Mouse (Mus musculus): ENCODE results near the gene Prdm1. TPM values are rescaled to one million over a fixed set of nuclear protein-coding genes. Genes with fewer than 3 reads are reported as not detected.

The Prdm1 gene
- 2.9 and 8.4 TPM in 2 replicates for polyA plus RNA-seq (2012; rRNA removed)

- 18% methylated on average over 25 of the region's 25 CpGs for WGBS
- no peak for DNase-seq (ENCODE audit: low read depth, low spot score)
Measured at GRCm38 (mm10) chr10:44528291-44529082, at the start of gene Prdm1. TSS of gene Prdm1 (minus strand) at chr10:44528501.

DNA sequence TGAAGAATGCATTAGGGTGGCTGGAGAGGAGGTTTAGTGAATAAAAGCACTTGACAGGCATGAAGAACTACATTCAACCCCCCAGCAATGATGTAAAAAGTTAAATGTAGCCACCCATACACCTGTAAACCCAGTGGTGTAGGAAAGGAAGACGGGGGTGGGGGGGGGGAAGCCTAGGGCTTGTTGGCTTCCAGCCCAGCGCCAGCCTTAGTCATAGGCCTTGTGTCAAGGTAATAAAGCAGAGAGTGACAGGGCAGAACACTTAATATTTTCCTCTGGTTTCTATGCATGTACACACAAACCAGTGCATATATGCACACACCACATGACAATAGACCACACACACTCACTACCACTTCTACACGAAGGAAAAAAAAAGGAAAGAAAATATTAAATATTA is 37.7 kb upstream of the Prdm1 start:
- no peak for DNase-seq (ENCODE audit: low read depth, low spot score)
- 37% methylated on average over 3 of the region's 3 CpGs for WGBS

DNA sequence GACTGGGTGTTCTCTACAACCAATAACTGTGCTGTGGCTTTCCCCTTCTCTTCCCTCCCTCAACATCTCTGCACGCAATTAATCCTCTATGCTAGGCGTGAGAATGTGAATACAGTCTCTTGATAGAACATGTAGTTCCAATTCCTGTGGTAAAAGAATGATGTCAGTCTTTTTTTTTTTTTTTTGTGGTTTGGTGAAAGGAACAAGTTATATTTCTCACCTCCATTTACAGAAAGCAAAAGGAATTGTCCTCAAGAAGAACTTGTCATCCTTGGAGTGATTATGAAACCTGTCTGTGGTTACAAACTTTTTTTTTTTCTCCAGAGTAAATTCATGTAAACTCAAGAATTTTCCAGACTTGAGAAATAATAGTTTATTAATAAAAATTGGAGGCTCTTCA is 36.8 kb upstream of the Prdm1 start:
- DNase-seq (ENCODE audit: low read depth, low spot score): no peak
- 91% methylated on average over 2 of the region's 2 CpGs for WGBS

DNA sequence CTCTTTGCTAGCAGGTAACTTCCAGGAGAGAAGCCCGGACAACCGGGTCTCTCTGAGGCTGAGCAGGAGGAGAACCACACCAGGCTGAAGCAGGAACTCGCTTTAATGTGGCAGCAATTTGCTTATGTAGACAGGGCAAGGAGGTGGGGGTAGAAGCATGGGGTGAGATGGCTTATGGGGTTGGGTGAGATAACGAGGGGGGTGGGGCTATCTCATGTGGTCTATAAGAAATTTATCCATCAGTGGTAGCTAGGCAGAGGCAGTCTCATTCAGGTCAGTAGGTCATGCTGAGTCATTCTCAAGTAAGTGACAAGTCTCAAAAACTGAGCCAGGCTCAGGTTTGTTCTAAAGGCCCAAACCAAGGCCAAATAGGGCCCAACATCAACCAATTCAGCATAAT is 28.5 kb upstream of the Prdm1 start:
- 91% methylated on average over 4 of the region's 4 CpGs for WGBS
- DNase-seq (ENCODE audit: low read depth, low spot score): no peak

GRCm38 (mm10) chr10:44555317-44555716 is 27.0 kb upstream of the Prdm1 start:
- 87% methylated on average over 2 of the region's 2 CpGs for WGBS
- no peak for DNase-seq (ENCODE audit: low read depth, low spot score)

- DNase-seq (ENCODE audit: low read depth, low spot score): no peak
- WGBS: 95% methylated on average over 1 of the region's 1 CpGs
Measured at GRCm38 (mm10) chr10:44553648-44554047, 25.3 kb upstream of the Prdm1 start.

- WGBS: 49% methylated on average over 14 of the region's 14 CpGs
- no peak for DNase-seq (ENCODE audit: low read depth, low spot score)
Measured at GRCm38 (mm10) chr10:44539033-44539578, 10.8 kb upstream of the Prdm1 start.

DNA sequence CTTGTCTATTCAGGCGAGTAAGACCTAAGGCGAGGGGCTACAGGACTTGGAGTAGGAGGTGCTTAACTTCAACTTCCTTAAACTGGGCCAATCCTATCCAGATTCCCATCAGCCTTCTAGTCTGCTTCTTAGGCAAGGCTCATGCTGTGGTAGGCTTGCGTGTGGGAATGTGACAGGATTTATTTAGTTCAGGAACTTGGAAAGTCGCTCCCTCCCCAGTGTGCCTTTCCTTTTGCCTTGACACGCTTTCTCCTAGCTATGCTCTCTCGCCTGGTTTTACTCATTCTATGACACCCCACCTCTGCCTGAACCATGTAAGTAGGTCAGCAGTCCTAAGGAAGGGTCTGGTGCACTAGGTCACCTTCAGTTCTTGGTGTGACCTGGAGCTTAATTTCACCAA is 9.8 kb upstream of the Prdm1 start:
- 88% methylated on average over 6 of the region's 6 CpGs for WGBS
- DNase-seq (ENCODE audit: low read depth, low spot score): no peak

DNA sequence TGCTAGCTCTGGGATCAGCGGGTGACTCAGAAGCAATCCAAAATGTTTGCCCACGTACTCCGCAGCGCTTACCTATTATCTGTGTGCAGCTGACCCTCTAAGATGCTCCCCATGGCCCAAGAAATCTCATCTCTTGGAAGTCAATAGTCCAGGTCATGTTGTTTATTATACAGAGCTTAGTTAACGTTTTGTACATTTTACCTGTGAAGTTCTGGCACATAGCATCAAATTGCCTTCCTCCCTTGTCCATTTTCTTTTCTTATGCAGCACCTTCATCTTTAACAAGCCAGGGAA is 1.7 kb upstream of the Prdm1 start:
- DNase-seq (ENCODE audit: low read depth, low spot score): no peak
- 18% methylated on average over 5 of the region's 5 CpGs for WGBS

- under 1% methylated on average over 42 of the region's 42 CpGs for WGBS
- peak; percentile 53 for DNase-seq (ENCODE audit: low read depth, low spot score)
Measured at GRCm38 (mm10) chr10:44529218-44530066, 1.1 kb upstream of the Prdm1 start.

GRCm38 (mm10) chr10:44527651-44528050 is 650 bp downstream of the Prdm1 start:
- DNase-seq (ENCODE audit: low read depth, low spot score): no peak
- 4% methylated on average over 16 of the region's 16 CpGs for WGBS

GRCm38 (mm10) chr10:44526751-44527591 is 1.3 kb downstream of the Prdm1 start:
- DNase-seq (ENCODE audit: low read depth, low spot score): no peak
- 4% methylated on average over 31 of the region's 31 CpGs for WGBS

DNA sequence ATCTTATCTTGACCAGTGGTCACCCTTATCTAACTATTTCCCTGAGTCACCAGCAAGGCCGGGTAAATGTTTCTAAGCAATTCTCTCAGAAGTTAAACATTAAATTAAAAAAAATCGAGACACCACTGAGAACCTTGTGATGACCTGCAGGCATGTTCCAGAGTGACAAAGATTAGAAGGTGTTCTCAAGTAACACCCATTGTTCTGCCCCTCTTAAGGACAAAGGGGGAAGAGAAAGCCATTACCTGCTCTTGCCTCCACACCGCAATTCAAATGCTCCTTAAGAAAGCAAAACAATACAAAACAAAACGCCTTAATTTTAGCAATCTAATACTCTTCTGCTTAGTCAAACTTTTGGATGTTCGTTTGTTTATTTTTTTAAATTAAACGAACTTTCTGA is 8.1 kb downstream of the Prdm1 start:
- no peak for DNase-seq (ENCODE audit: low read depth, low spot score)
- 30% methylated on average over 6 of the region's 6 CpGs for WGBS

GRCm38 (mm10) chr10:44518631-44519030 is 9.7 kb downstream of the Prdm1 start:
- no peak for DNase-seq (ENCODE audit: low read depth, low spot score)
- 75% methylated on average over 7 of the region's 7 CpGs for WGBS

- DNase-seq (ENCODE audit: low read depth, low spot score): no peak
- WGBS: 87% methylated on average over 5 of the region's 5 CpGs
Measured at GRCm38 (mm10) chr10:44513108-44513507, 15.2 kb downstream of the Prdm1 start.

- 83% methylated on average over 3 of the region's 3 CpGs for WGBS
- DNase-seq (ENCODE audit: low read depth, low spot score): no peak
Measured at GRCm38 (mm10) chr10:44511029-44511428, 17.3 kb downstream of the Prdm1 start.

DNA sequence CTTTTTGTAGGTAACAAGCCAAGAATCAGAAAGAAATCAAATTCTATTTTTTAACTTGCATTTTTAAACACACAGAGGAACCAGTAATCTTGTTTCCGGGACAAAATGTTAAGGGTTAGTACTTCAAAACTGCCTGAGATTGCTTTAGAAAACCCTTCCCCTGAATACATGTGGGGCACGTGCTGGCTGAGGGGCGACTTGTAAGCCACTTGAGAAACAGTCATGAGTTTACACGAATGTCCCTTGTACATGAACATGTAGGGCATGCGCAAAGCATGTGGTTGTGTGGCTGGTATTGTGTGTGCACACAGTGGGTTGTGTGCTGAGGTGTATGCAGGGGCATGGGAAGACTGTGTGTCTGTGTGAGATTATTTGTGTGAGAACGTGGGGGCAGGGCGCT is 19.7 kb downstream of the Prdm1 start:
- no peak for DNase-seq (ENCODE audit: low read depth, low spot score)
- WGBS: 92% methylated on average over 7 of the region's 7 CpGs

GRCm38 (mm10) chr10:44507984-44508383 is 20.3 kb downstream of the Prdm1 start:
- DNase-seq (ENCODE audit: low read depth, low spot score): no peak
- WGBS: 46% methylated on average over 2 of the region's 2 CpGs

DNA sequence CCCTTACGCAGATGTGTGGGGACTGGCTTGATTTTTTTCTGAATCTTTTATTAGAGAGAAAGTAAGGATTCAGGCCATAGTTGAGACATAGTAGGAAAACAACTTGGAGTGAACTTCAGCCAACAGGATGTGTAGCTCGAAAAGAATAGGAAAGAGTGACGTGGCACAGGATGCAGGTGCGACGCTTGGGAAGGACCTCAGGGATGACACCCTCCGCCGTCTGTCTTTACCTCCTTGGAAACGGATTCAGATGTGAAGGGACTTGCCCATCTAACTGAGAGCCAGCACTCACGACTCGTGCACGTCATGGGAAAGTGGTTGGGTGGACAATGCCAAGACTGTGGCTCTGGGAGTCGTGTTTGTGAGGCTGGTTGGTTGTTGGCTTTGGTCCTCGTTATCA is 25.4 kb downstream of the Prdm1 start:
- 80% methylated on average over 13 of the region's 13 CpGs for WGBS
- no peak for DNase-seq (ENCODE audit: low read depth, low spot score)

Data from large intestine, adult 2 months (tissue).